Mouse (Mus musculus) Patski (cell line): Measurements from ENCODE around the gene Tcea3. TPM values are rescaled to one million over a fixed set of nuclear protein-coding genes. Genes with fewer than 3 reads are reported as not detected.

Source experiments
- ATAC-seq: fragments of 100-300 bp; one replicate; pipeline ENCODE4 v1.8.0; 2021
- CTCF ChIA-PET: fragments of 350-600 bp; sonication (Branson Sonifier 250); formaldehyde crosslinking; loops from one replicate; lab custom pipeline; 2022; ENCODE audit warnings: inconsistent platforms; lab: Charles Lee
- POLR2A ChIA-PET: fragments of 350-600 bp; sonication (Branson Sonifier 250); formaldehyde crosslinking; loops from one replicate; lab custom pipeline; 2022; ENCODE audit warnings: antibody characterized with exemption, inconsistent platforms; lab: Charles Lee
- DNase-seq: peaks from one replicate; pipeline ENCODE4 v3.0.0-alpha.2; 2011; ENCODE audit warnings: low read depth, low spot score
- H3K27me3 ChIP-seq: fragments of 371-371 bp; one replicate; pipeline ENCODE4 v1.5.1; 2021
- CTCF ChIP-seq: fragments of 100-300 bp; IDR thresholded peaks from one replicate; pipeline ENCODE4 v1.5.1; 2021
- in situ Hi-C: fragments of 300-500 bp; cut with MboI; formaldehyde crosslinking; loops from 3 replicates; pipeline ENCODE4 v1.11.1; 2018; ENCODE audit warnings: low pct_unique_long_range_greater_than_20kb, mixed read lengths
- polyA plus RNA-seq: library from polyadenylated mRNA; unstranded; gene quantifications from one replicate; pipeline ENCODE4 v1.2.3, GENCODE M21; 2021

Gene Tcea3
- 0.15 TPM for polyA plus RNA-seq

GRCm38 (mm10) chr4:136247729-136248463 is at the start of gene Tcea3:
Gene Tcea3 (plus strand): TSS chr4:136247729.
- no peak for ATAC-seq
- H3K27me3 ChIP-seq, result no peaks in the 10 kb centered on the region
- in situ Hi-C loops, result loop anchor here (10.0 kb wide), 1 partner anchor 83 kb away; no protein-coding TSS in a partner anchor
- ChIA-PET POLR2A (no interaction called here), CTCF (interaction anchor here (0.6 kb wide), 1 partner anchor 13 kb away, joined by 3 read pairs; no protein-coding TSS in a partner anchor)
- TF ChIP-seq CTCF, result no peak
- no peak for DNase-seq

- POLR2A ChIA-PET, result no interaction called here
- no peak for TF ChIP-seq CTCF
- in situ Hi-C loops, result no loop called here
- no peak for DNase-seq
- H3K27me3 ChIP-seq, result no peaks in the 10 kb centered on the region
- CTCF ChIA-PET, result interaction anchor here (1.4 kb wide), 1 partner anchor 36 kb away, joined by 3 read pairs; no protein-coding TSS in a partner anchor
- ATAC-seq, result no peak
Observed at GRCm38 (mm10) chr4:136198846-136199245, 48.7 kb upstream of the Tcea3 start.

- ATAC-seq (no peak), DNase-seq (no peak)
Observed at GRCm38 (mm10) chr4:136199562-136200292, 47.8 kb upstream of the Tcea3 start.

GRCm38 (mm10) chr4:136202509-136202908 is 45.0 kb upstream of the Tcea3 start:
- CTCF ChIA-PET, result interaction anchor here (1.2 to 1.9 kb wide), 4 partner anchors 9 to 40 kb away, joined by 3 to 7 read pairs (median 6); no protein-coding TSS in a partner anchor
- TF ChIP-seq CTCF, result peak; percentile 71

More at GRCm38 (mm10) chr4:136199562-136200292, 47.8 kb upstream of the Tcea3 start:
- in situ Hi-C loops, result loop anchor here (5.0 kb wide), 2 partner anchors 37 to 43 kb away; no protein-coding TSS in a partner anchor
- peak; percentile 82 for TF ChIP-seq CTCF
- H3K27me3 ChIP-seq, result no peaks in the 10 kb centered on the region
- CTCF ChIA-PET, result interaction anchor here (0.7 to 1.7 kb wide), 8 partner anchors 11 to 42 kb away, joined by 3 to 5 read pairs (median 3); no protein-coding TSS in a partner anchor
- POLR2A ChIA-PET, result no interaction called here

DNA sequence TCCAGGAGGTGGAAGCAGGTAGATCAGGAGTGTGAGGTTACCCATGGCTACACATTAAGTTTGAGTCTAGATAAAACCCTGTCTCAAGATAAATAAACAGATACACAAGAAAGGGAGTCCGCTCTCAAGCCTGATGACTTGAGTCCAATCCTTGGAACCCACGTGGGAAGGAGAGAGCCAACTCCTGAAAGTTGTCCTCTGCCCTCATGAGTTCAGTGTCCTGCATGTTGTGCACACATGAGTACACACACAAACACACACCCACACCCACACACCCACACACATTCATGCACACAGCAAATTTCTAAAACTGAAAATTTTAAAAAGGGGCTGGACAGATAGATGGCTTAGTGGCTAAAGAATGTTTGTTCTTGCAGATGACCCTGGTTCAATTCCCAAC is 42.8 kb upstream of the Tcea3 start:
- in situ Hi-C loops, result loop anchor here (5.0 kb wide), 2 partner anchors 38 to 42 kb away; no protein-coding TSS in a partner anchor
- POLR2A ChIA-PET, result no interaction called here
- DNase-seq (no peak), ATAC-seq (no peak)
- H3K27me3 ChIP-seq, result no peaks in the 10 kb centered on the region
- no peak for TF ChIP-seq CTCF
- CTCF ChIA-PET, result interaction anchor here (1.1 to 1.7 kb wide), 3 partner anchors 15 to 119 kb away, joined by 4 read pairs; no protein-coding TSS in a partner anchor

More at GRCm38 (mm10) chr4:136202509-136202908, 45.0 kb upstream of the Tcea3 start:
- POLR2A ChIA-PET, result no interaction called here
- in situ Hi-C loops, result loop anchor here (5.0 kb wide), 2 partner anchors 40 kb away; no protein-coding TSS in a partner anchor
- H3K27me3 ChIP-seq, result no peaks in the 10 kb centered on the region
- DNase-seq (no peak), ATAC-seq (no peak)

- peak; percentile 65 for DNase-seq
- in situ Hi-C loops, result no loop called here
- H3K27me3 ChIP-seq, result no peaks in the 10 kb centered on the region
- ChIA-PET POLR2A (no interaction called here), CTCF (interaction anchor here (1.0 to 1.7 kb wide), 2 partner anchors 33 to 35 kb away, joined by 3 to 4 read pairs; no protein-coding TSS in a partner anchor)
- ATAC-seq, result peak; percentile 61
- TF ChIP-seq CTCF, result peak; percentile 54
Observed at GRCm38 (mm10) chr4:136206033-136206893, 41.3 kb upstream of the Tcea3 start, which contains the start of gene Asap3. Gene Asap3 (plus strand): TSS chr4:136206365.

GRCm38 (mm10) chr4:136206943-136207342 is 40.6 kb upstream of the Tcea3 start:
- ATAC-seq, result no peak
- POLR2A ChIA-PET, result no interaction called here
- no peak for DNase-seq
- CTCF ChIA-PET, result interaction anchor here (1.0 kb wide), 1 partner anchor 34 kb away, joined by 3 read pairs; no protein-coding TSS in a partner anchor
- TF ChIP-seq CTCF, result no peak
- no peaks in the 10 kb centered on the region for H3K27me3 ChIP-seq
- in situ Hi-C loops, result no loop called here

DNA sequence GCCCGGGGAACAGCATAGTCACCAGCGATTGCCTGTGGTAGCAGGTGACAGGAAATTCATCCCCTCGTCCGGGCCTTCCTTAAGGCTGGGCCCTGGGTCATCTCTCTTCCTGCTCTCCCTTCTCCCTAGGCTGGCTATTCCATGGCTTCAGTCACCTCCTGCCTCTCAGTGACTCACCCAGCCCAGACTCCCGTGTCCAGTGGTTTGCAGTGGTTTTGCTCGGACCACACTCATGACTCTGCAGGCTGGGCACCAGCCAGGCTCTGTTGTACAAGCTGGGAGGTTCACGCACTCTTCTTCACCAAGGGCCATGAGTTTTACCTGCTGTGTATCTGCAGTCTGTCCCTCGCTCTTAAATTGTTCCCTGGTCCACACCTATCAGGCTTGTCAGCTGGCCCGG is 36.6 kb upstream of the Tcea3 start:
- DNase-seq (peak; percentile 24), ATAC-seq (no peak)
- TF ChIP-seq CTCF, result no peak
- in situ Hi-C loops, result no loop called here
- CTCF ChIA-PET, result no interaction called here
- no peaks in the 10 kb centered on the region for H3K27me3 ChIP-seq
- POLR2A ChIA-PET, result no interaction called here

GRCm38 (mm10) chr4:136213629-136214028 is 33.9 kb upstream of the Tcea3 start:
- ChIA-PET CTCF (no interaction called here), POLR2A (no interaction called here)
- no peak for TF ChIP-seq CTCF
- DNase-seq, result no peak
- H3K27me3 ChIP-seq, result no peaks in the 10 kb centered on the region
- no peak for ATAC-seq
- in situ Hi-C loops, result no loop called here
